Mouse (Mus musculus) right cerebral cortex, postnatal 36 days (tissue): Measurements from ENCODE around the gene H2al1n.
A peak's percentile ranks its signal among the peaks of the same experiment; 100 is the strongest.
"Not testable (repeated sequence)": the region's sequence is repeated elsewhere in the genome, so short reads cannot be mapped to it uniquely, and the experiment has no call there.

ENCODE experiments used
- DNase-seq, 2 experiments: peaks; one replicate each; pipeline ENCODE4 v3.0.0; 2022; ENCODE audit warnings: low spot score in 2 of 2, mixed read lengths in 1 of 2

The H2al1n gene

GRCm38 (mm10) chrX:14210848-14211247 lies at the start of gene H2al1n:
TSS of gene H2al1n (plus strand) at chrX:14211148.
- DNase-seq, result not testable (repeated sequence)

GRCm38 (mm10) chrX:14199284-14199683 lies 11.7 kb upstream of the H2al1n start:
- no peak for DNase-seq

GRCm38 (mm10) chrX:14206112-14206875 lies 4.7 kb upstream of the H2al1n start:
- DNase-seq, result peak in 1 of 2 experiments; percentile 16

- DNase-seq, result peak in 1 of 2 experiments; percentile 1
These were observed 18.3 kb downstream of the H2al1n start for GRCm38 (mm10) chrX:14229218-14229617.

- DNase-seq, result peak; percentile 3 to 6
These were observed 48.8 kb downstream of the H2al1n start for GRCm38 (mm10) chrX:14259597-14260239.
